Mouse (Mus musculus) T-helper 17 cell (primary cell): ENCODE measurements around the gene Npm1.

Experiments
- in situ Hi-C, 2 experiments: fragments of 300-600 bp; cut with MboI, MseI; formaldehyde crosslinking; loops; 1 replicate in 1 of 2; 2 replicates in 1 of 2; pipeline ENCODE4 v1.15.1; 2025; ENCODE audit warnings: high pct_unique_total_duplicates in 2 of 2

Npm1 gene

GRCm38 (mm10) chr11:33147572-33148337, 15.3 kb downstream of the Npm1 start:
- in situ Hi-C loops = loop anchor here in 1 of 2 experiments (25.0 kb wide), 1 partner anchor 535 kb away; no protein-coding TSS in a partner anchor

DNA sequence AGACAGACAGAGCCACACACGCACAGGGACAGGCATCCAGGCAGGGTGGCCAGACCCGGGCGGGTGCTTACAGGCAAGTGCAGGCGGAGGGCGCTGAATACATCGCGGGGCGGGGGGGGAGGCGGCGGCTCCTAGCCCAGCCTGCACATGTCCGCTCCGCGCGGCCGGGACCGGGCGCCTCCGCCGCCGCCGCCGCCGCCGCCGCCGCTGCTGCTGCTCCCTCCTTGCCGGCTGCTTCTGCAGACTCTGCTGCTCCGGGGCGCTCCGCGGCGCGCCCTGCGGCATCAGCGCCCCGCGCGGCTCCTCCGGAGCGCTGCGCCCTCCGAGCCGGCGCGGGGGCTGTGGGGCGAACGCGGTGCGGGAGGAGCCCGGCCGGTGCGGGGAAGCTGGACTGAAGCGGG, 15.8 kb downstream of the Npm1 start, which contains the start of gene Fgf18:
Fgf18 (minus strand) TSS at position 230 of the 401 bp plus-strand sequence.
- in situ Hi-C loops = loop anchor here in 1 of 2 experiments (25.0 kb wide), 1 partner anchor 535 kb away; no protein-coding TSS in a partner anchor

DNA sequence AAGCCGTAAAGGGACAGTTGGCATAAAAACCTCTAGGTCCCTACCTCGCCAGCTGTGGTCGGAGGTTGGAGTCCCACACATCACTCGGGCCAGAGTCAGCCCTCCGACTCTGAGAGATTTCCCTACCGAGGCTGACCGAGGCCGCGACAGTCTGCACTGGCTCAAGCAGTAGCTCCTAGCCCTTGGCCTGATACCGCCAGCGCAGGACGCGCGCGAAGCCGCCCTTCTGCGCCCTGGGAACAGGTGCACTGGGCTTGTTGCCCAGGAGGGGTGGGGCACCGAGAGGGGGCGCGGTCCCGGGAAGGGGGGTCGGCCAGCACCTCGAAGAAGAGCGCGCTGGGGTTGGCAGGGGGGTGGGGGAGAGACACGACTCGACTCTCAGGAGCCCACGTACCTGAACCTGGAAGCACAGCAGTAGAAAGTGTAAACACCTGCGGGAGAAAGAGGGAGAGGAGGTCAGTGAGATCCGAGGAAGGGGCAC, 16.3 kb downstream of the Npm1 start:
- in situ Hi-C loops = loop anchor here in 1 of 2 experiments (25.0 kb wide), 1 partner anchor 534 kb away; no protein-coding TSS in a partner anchor

- in situ Hi-C loops = loop anchor here in 1 of 2 experiments (25.0 kb wide), 1 partner anchor 534 kb away; no protein-coding TSS in a partner anchor
Observed at GRCm38 (mm10) chr11:33146143-33146497, 16.9 kb downstream of the Npm1 start.

DNA sequence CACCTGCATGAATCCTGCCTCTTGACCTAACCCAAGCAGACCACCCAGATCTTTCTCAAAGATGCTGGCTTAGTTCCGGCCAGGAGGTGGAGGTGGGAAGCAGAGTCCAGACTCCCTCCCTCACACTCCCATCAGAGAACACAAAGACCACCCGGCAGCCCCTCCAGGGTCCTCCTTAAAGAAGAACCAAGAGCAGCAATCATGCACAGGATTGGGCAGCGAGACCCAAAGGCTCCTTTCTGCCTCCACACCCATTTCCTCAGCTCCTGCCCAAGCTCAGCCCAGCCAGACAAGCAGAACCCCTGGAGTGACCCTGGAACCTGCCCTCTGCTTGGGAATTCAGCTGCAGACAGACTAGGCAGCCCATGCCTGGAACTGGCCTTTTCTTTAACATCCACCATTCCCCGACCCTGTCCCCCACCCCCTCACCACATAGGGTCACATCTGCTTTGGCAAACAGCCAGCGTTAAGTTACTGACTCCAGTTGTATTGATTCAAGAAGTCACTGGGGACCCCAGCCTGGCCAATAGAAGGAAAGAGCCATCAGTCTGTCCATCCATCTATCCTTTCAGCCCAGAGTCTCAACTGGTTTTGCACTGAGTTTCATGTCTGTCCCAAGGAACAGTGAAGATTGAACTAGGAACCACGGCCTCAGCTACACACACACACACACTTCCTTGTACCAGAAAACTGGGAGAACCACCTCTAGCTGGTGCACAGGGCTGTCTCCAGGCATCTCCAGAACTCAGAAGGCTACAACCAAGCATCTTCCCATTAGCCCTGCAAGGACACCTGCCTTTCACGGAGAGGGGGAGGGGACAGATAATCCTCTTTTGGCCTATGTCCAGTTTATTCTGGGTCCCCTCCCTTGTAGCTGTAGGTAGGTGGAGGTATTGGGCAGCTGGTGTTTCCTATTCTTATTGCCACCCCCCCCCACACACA, 17.5 kb downstream of the Npm1 start:
- in situ Hi-C loops = loop anchor here in 1 of 2 experiments (25.0 kb wide), 1 partner anchor 533 kb away; no protein-coding TSS in a partner anchor

- in situ Hi-C loops = loop anchor here in 1 of 2 experiments (25.0 kb wide), 1 partner anchor 532 kb away; no protein-coding TSS in a partner anchor
Observed at GRCm38 (mm10) chr11:33143906-33144305, 19.1 kb downstream of the Npm1 start.

- in situ Hi-C loops = loop anchor here in 1 of 2 experiments (25.0 kb wide), 1 partner anchor 530 kb away; no protein-coding TSS in a partner anchor
Observed at GRCm38 (mm10) chr11:33142801-33143200, 20.2 kb downstream of the Npm1 start.

DNA sequence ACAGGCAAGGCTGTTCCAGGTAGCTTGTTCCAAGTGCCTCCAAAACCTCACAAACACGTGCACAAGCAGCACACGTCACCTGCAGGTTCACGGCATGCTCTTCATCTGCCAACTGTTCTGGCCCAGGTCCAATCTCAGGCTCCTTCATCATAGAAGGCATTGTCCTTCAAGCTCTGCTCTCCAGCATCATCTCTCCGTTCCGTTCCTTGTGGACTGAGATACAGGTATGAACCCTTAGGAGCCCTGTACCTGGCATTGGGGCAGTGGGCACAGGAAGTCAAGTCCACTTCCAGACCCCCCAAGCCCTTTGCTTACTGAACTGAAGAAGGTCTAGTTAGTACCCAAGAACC, 22.9 kb downstream of the Npm1 start:
- in situ Hi-C loops = loop anchor here in 1 of 2 experiments (25.0 kb wide), 1 partner anchor 528 kb away; no protein-coding TSS in a partner anchor

DNA sequence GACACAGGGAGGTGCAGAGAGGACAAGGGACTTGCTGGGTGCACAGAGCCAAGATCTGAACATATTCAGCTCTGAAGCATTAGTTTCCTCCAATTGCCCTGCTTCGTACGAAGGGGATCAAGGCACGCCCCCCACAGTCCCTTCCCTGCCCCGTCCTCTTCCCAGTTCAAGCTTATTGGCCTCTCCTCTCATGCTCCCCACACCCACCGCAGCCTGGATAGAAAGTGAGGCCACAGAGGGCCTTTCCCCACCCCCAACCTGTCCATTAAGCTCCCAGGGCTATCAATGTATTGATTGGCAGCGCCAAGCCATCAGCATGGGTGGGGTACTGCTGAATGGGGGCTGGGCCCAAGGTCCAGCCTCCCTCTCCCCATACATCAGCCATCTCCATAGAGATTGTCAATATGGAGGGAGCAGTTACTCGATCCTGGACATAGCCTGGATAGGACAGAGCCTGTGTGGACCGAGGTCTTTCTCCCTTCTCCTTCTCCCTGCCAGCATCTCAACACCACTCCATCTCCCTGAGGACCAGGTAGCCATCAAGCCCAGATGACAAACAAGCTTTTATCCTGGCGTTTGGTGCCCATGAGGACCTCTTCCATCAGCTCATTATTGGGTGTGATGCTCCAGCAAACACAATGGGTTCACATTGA, 23.4 kb downstream of the Npm1 start:
- in situ Hi-C loops = loop anchor here (5.0 to 25.0 kb wide), 3 partner anchors 327 to 527 kb away; no protein-coding TSS in a partner anchor

DNA sequence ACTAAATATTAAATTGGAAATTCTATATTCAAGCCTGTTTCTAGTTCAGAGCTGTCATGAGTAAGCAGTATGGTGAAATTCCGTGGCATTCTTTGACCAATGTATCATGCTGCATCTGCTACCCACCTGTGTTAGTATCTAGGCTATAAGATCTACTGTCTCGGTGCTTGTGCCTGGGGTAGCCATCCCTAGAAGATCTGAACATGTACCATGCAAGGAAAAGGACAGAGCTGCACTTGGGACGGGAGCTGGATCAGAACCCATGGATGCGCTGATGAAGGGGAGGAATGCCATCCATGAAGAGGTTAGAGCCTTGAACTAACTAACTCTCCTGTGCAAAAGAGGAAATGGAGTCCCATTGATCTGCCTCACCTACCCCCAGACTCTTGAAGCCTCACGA, 24.3 kb downstream of the Npm1 start:
- in situ Hi-C loops = loop anchor here (5.0 to 25.0 kb wide), 3 partner anchors 326 to 526 kb away; no protein-coding TSS in a partner anchor

GRCm38 (mm10) chr11:33134391-33134986, 28.5 kb downstream of the Npm1 start:
- in situ Hi-C loops = loop anchor here (10.0 to 25.0 kb wide), 2 partner anchors 520 to 522 kb away; no protein-coding TSS in a partner anchor

- in situ Hi-C loops = loop anchor here (10.0 to 25.0 kb wide), 2 partner anchors 518 to 520 kb away; no protein-coding TSS in a partner anchor
Observed at GRCm38 (mm10) chr11:33132619-33133338, 30.2 kb downstream of the Npm1 start.

DNA sequence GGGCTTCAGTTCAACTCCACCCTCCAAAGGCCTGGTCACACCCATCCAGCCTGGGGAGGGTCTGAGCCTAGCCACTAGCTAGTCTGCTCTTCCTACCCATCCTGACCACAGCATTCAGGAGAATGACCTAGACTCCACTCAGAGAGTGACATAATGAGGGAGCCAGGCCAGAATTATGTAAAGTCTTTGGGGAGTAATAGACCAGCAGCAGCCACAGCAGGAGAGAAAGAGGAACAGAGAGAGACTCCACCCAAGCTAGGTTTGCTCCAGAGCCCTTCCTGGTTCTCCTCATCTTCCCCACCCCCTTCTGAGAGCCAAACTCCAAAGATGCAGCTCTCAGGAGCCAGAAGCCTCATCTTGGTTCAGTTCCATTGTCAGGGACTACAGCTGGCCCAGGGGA, 35.9 kb downstream of the Npm1 start:
- in situ Hi-C loops = loop anchor here in 1 of 2 experiments (25.0 kb wide), 1 partner anchor 515 kb away; no protein-coding TSS in a partner anchor

DNA sequence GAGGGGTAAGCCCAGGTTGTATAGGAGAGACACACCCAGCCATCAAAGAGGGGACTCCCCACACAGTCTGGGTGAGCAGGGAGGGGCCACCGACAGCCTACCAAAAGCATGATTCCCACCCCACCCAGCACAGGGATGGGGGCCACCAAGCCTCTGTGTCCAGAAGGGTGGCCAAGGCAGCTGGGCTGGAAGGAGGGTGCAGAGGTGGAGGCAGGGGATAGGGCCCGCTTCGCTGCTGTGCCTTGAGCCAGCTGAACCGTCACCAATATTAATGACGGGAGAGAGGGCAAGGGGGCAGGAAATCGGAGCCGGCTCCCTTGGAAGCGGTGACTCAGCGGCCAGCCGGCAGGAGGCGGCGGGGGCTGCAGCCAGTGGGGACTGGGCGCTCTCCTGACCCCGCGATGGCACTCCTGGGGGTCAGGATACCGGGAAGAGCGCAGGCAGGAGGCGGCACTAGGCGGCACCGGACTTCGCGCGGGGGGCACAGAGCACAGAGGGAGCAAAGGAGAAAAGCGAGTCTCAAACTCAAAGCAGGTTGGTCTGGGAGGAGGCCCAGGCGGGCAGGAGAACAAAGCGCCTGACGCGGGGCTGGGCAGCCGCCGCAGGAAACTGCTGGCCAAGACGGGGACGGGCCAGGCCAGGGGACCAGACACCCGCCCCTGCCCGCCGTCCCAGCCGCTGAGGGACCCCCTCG, 40.3 kb downstream of the Npm1 start:
- in situ Hi-C loops = no loop called here

- in situ Hi-C loops = no loop called here
Observed at GRCm38 (mm10) chr11:33119556-33119955, 43.5 kb downstream of the Npm1 start.

DNA sequence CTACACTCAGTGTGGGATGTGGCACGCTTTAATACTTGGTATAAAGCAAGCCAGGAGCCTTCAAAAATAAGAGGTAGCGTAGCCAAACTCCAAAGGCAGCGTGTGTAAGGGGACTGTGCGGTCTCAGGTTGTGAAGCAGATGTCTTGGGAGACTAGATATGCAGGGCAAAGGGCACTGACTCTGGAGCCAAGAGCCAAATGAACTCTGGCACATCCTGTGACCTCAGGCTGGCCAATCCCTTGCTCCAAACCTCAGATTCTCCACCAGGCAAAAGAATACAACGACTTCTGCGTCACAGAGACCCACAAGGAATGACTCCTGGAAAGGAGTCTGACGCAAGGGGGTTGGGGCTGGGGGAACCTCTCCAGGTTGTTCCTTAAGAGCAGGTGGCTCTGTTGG, 43.9 kb downstream of the Npm1 start:
- in situ Hi-C loops = no loop called here

DNA sequence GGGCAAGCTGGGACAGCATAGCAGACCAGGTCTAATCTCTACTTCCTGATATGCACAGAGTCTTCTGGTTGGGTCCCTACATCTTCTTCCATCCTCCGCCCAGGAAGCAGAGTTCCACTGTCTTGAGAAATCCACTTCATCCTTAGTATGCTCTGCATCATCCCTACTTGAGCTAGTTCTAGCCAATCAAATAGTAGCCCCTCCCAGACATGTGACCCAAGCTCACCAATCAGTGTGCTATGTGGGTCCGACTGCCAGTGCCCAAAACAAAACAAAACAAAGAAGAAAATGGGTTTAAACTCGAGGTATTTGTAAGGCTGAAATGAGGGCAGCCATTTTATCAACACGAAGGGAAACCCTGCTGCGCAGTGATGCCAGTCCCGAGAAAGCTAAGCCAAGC, 44.5 kb downstream of the Npm1 start:
- in situ Hi-C loops = no loop called here

- in situ Hi-C loops = no loop called here
Observed at GRCm38 (mm10) chr11:33115796-33116195, 47.2 kb downstream of the Npm1 start.

GRCm38 (mm10) chr11:33112407-33112806, 50.6 kb downstream of the Npm1 start:
- in situ Hi-C loops = no loop called here
